Mouse (Mus musculus): Measurements from ENCODE around the gene Mterf1a. TPM values are rescaled to one million over a fixed set of nuclear protein-coding genes. Genes with fewer than 3 reads are reported as not detected.
A peak's percentile ranks its signal among the peaks of the same experiment; 100 is the strongest.
"Not testable (repeated sequence)": the region's sequence is repeated elsewhere in the genome, so short reads cannot be mapped to it uniquely, and the experiment has no call there.

The Mterf1a gene
- polyA plus RNA-seq (2012; rRNA removed): 5.2 and 5.7 TPM in 2 replicates

- not testable (repeated sequence) for H3K4me1 ChIP-seq (ENCODE audit: control insufficient read depth, insufficient read depth, low read length); H3K27ac ChIP-seq (ENCODE audit: insufficient read depth, low read length)
- peak within 1 kb of the TSS; percentile 31 for H3K4me3 ChIP-seq (ENCODE audit: insufficient read depth, low read length)
Observed at GRCm38 (mm10) chr5:3893459-3894293, at the start of gene Mterf1a. TSS of gene Mterf1a (minus strand) at chr5:3893933.

- H3K4me1 ChIP-seq (ENCODE audit: control insufficient read depth, insufficient read depth, low read length); H3K27ac ChIP-seq (ENCODE audit: insufficient read depth, low read length); H3K4me3 ChIP-seq (ENCODE audit: insufficient read depth, low read length): not testable (repeated sequence)
Observed at GRCm38 (mm10) chr5:3943169-3943568, 49.4 kb upstream of the Mterf1a start.

- no peak overlapping the region for H3K27ac ChIP-seq (ENCODE audit: insufficient read depth, low read length)
- peaks cover 5% of the 10 kb centered on the region; the same call in 1 of the 2 replicates for H3K4me1 ChIP-seq (ENCODE audit: control insufficient read depth, insufficient read depth, low read length)
- TF ChIP-seq CTCF (IDR thresholded peaks at IDR 0.05; ENCODE audit: extremely low read depth, insufficient read depth, low read length): no peak
- H3K4me3 ChIP-seq (ENCODE audit: insufficient read depth, low read length): no peak overlapping the region
Observed at GRCm38 (mm10) chr5:3941240-3941639, 47.5 kb upstream of the Mterf1a start.

- peaks cover 5% of the 10 kb centered on the region; the same call in 1 of the 2 replicates for H3K4me1 ChIP-seq (ENCODE audit: control insufficient read depth, insufficient read depth, low read length)
- no peak overlapping the region for H3K27ac ChIP-seq (ENCODE audit: insufficient read depth, low read length)
- no peak overlapping the region for H3K4me3 ChIP-seq (ENCODE audit: insufficient read depth, low read length)
- no peak for TF ChIP-seq POLR2A (IDR thresholded peaks at IDR 0.05; ENCODE audit: extremely low read depth, insufficient read depth, low read length)
- no peak for TF ChIP-seq CTCF (IDR thresholded peaks at IDR 0.05; ENCODE audit: extremely low read depth, insufficient read depth, low read length)
Observed at GRCm38 (mm10) chr5:3939335-3939734, 45.6 kb upstream of the Mterf1a start.

- Histone ChIP-seq H3K4me3 (ENCODE audit: insufficient read depth, low read length) (no peak overlapping the region), H3K27ac (ENCODE audit: insufficient read depth, low read length) (no peak overlapping the region), H3K4me1 (ENCODE audit: control insufficient read depth, insufficient read depth, low read length) (peaks cover 5% of the 10 kb centered on the region; the same call in 1 of the 2 replicates)
- TF ChIP-seq POLR2A (IDR thresholded peaks at IDR 0.05; ENCODE audit: extremely low read depth, insufficient read depth, low read length): no peak
- TF ChIP-seq CTCF (IDR thresholded peaks at IDR 0.05; ENCODE audit: extremely low read depth, insufficient read depth, low read length): no peak
Observed at GRCm38 (mm10) chr5:3938905-3939304, 45.2 kb upstream of the Mterf1a start.

- no peaks in the 10 kb centered on the region for H3K4me1 ChIP-seq (ENCODE audit: control insufficient read depth, insufficient read depth, low read length)
- H3K4me3 ChIP-seq (ENCODE audit: insufficient read depth, low read length): no peak overlapping the region
- H3K27ac ChIP-seq (ENCODE audit: insufficient read depth, low read length): no peak overlapping the region
- no peak for TF ChIP-seq POLR2A (IDR thresholded peaks at IDR 0.05; ENCODE audit: extremely low read depth, insufficient read depth, low read length)
- no peak for TF ChIP-seq CTCF (IDR thresholded peaks at IDR 0.05; ENCODE audit: extremely low read depth, insufficient read depth, low read length)
Observed at GRCm38 (mm10) chr5:3935778-3936554, 42.2 kb upstream of the Mterf1a start.

GRCm38 (mm10) chr5:3935266-3935665 lies 41.5 kb upstream of the Mterf1a start:
- Histone ChIP-seq H3K4me1 (ENCODE audit: control insufficient read depth, insufficient read depth, low read length) (no peaks in the 10 kb centered on the region), H3K27ac (ENCODE audit: insufficient read depth, low read length) (no peak overlapping the region), H3K4me3 (ENCODE audit: insufficient read depth, low read length) (no peak overlapping the region)
- TF ChIP-seq CTCF (IDR thresholded peaks at IDR 0.05; ENCODE audit: extremely low read depth, insufficient read depth, low read length) (no peak), POLR2A (IDR thresholded peaks at IDR 0.05; ENCODE audit: extremely low read depth, insufficient read depth, low read length) (no peak)

- peaks cover 3% of the 10 kb centered on the region for H3K4me1 ChIP-seq (ENCODE audit: control insufficient read depth, insufficient read depth, low read length)
- H3K4me3 ChIP-seq (ENCODE audit: insufficient read depth, low read length): no peak overlapping the region
- H3K27ac ChIP-seq (ENCODE audit: insufficient read depth, low read length): no peak overlapping the region
- no peak for TF ChIP-seq POLR2A (IDR thresholded peaks at IDR 0.05; ENCODE audit: extremely low read depth, insufficient read depth, low read length)
Observed at GRCm38 (mm10) chr5:3933551-3933950, 39.8 kb upstream of the Mterf1a start.

GRCm38 (mm10) chr5:3931636-3932035 lies 37.9 kb upstream of the Mterf1a start:
- no peak for TF ChIP-seq POLR2A (IDR thresholded peaks at IDR 0.05; ENCODE audit: extremely low read depth, insufficient read depth, low read length)
- TF ChIP-seq CTCF (IDR thresholded peaks at IDR 0.05; ENCODE audit: extremely low read depth, insufficient read depth, low read length): no peak
- Histone ChIP-seq H3K4me1 (ENCODE audit: control insufficient read depth, insufficient read depth, low read length) (peaks cover 3% of the 10 kb centered on the region), H3K4me3 (ENCODE audit: insufficient read depth, low read length) (no peak overlapping the region), H3K27ac (ENCODE audit: insufficient read depth, low read length) (no peak overlapping the region)

- Histone ChIP-seq H3K4me1 (ENCODE audit: control insufficient read depth, insufficient read depth, low read length) (peaks cover 3% of the 10 kb centered on the region), H3K27ac (ENCODE audit: insufficient read depth, low read length) (no peak overlapping the region), H3K4me3 (ENCODE audit: insufficient read depth, low read length) (no peak overlapping the region)
- TF ChIP-seq POLR2A (IDR thresholded peaks at IDR 0.05; ENCODE audit: extremely low read depth, insufficient read depth, low read length): no peak
- no peak for TF ChIP-seq CTCF (IDR thresholded peaks at IDR 0.05; ENCODE audit: extremely low read depth, insufficient read depth, low read length)
Observed at GRCm38 (mm10) chr5:3930760-3931159, 37.0 kb upstream of the Mterf1a start.

Measured in cortical plate, adult 2 months (tissue).